Mouse (Mus musculus): ENCODE results near the gene Gm4767.
"Not testable (repeated sequence)": the region's sequence is repeated elsewhere in the genome, so short reads cannot be mapped to it uniquely, and the experiment has no call there.

Gm4767 gene

DNA sequence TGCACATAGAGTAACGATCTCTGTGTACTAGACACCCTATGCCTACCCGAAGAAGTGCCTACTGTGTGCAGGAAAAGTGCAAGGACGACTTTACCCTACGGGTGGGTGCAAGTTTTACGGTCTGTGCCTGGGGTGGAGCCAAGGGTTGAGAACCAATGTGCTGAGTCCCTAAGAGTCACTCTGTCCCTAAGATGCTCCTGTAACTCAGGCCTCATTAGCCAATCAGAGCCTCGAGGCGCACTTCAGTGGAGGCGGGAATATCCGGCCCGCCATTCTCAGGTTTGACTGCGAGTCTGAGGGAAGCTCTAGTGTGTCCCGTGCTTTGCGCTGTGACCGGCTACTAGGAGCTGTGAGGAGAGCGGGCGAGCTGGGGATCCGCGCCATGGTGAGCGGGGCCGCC is at the start of gene Gm4767:
TSS of gene Gm4767 (plus strand) at position 288 of the 400 bp plus-strand sequence.
- not testable (repeated sequence) for DNase-seq (ENCODE audit: low read depth, low spot score)

DNA sequence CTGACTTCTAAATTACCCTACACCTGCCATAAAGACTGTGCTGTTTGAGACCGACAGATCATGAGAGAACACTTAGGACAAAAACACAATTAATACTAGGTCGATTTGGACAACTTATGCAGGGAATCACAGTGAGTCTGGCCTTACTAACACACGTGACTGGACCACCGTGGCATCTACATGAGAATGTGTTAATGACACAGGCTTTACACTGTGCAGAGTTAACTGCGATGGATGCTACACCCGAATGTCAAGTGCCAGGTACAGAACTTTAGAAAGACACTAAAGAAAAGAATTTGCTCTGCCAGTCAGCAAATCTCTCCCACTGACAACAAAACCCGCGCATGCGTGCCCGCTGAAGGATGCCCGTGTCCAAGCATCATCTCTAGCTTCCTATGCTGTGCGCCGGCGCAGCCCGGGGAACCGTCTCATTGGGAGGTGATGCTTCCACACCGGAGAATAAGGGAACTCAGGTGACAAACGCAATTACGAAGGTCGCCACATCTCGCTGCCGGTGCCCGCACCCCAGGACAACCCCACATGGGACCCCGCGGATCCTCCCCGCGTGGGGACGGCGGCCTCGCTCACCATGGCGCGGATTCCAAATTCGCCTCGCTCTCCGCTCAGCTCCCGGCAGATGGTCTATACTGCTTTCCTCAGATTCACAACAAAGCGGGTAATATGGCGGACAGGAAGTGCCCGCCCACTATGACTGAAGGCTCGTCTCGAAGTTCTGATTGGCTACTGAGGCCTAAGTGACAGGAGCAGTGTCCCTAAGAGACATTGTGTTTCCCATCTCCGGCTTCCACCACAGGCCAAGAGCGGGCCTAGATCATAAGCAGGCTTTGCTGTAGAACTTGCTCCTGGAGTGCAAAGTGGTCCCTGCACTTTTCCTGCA is 41.2 kb upstream of the Gm4767 start, which contains the start of gene Gm3055:
TSS of gene Gm3055 (minus strand) at position 656 of the 898 bp plus-strand sequence.
- not testable (repeated sequence) for DNase-seq (ENCODE audit: low read depth, low spot score)

DNA sequence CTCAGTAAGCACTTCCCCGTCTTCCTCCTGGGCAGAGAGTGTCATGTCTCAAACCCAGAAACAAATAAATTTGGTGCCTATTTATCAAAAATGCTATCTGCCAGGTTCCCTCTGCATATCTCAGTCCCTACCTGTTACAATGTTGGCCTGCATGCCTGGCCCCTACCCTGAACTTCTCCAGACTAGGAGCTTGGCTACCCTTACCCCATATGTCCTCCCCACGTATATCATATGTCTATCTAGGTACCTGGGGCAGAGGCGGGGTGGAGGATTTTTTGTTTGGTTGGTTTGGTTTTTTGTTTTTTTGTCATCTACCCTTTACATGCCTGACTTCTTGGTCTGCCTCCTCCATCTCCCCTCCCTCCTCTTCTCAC is 40.6 kb upstream of the Gm4767 start:
- DNase-seq (ENCODE audit: low read depth, low spot score) = not testable (repeated sequence)

DNA sequence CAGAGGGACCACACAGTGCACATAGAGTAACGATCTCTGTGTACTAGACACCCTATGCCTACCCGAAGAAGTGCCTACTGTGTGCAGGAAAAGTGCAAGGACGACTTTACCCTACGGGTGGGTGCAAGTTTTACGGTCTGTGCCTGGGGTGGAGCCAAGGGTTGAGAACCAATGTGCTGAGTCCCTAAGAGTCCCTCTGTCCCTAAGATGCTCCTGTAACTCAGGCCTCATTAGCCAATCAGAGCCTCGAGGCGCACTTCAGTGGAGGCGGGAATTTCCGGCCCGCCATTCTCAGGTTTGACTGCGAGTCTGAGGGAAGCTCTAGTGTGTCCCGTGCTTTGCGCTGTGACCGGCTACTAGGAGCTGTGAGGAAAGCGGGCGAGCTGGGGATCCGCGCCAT is 34.2 kb downstream of the Gm4767 start:
- DNase-seq (ENCODE audit: low read depth, low spot score) = not testable (repeated sequence)

DNA sequence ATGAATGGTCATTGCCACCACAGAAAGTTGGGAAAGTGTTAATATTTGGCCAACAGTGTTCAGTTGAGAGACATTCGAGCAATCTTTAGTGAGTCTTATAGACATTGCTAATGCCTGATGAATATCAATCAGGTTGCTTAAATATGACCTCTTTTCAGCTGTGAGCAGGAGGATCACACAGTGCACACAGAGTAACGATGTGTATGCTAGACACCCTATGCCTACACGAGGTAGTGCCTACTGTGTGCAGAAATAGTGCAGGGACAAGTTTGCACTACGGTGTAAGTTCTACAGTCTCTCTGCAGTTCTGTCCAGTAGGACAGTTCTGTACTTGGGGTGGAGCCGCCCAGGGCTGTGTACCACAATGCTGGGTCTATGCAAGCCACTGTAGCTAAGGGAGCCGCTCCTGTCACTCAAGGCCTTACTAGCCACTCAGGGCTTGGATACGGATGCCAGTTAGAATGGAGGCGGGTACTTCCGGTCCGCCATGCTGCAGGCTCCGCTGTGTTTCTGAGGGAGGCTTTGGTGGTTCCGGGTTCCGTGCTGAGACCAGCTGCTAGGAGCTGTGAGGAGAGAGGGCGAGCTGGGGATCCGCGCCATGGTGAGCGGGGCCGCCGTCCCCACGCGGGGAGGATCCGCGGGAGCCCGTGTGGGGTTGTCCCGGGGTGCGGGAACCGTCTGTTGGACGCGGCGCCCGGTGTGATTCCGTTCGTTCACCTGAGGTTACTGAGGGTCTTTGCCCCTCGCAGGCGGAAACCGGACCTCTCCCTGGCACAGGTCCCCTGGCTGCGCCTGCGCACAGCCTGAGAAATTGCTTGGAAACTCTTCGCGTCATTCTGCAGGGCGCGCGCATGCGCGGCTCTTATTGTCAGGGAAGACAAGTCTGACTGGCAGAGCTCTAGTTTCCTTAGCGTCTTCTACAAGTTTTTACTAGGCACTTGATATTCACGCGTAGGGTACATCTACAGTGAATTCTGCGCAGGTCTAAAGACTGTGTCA is 51.7 kb downstream of the Gm4767 start, which contains the start of gene Gm32687:
TSS of gene Gm32687 (plus strand) at position 526 of the 999 bp plus-strand sequence.
- DNase-seq (ENCODE audit: low read depth, low spot score) = not testable (repeated sequence)

Data from ES-CJ7 (cell line).